Mouse (Mus musculus): ENCODE measurements around the gene Rnasel.

The Rnasel gene

GRCm38 (mm10) chr1:153769998-153770775 is 21.0 kb downstream of the Rnasel start:
- DNase-seq, result no peak

- no peak for DNase-seq
Observed at GRCm38 (mm10) chr1:153770776-153771167, 21.5 kb downstream of the Rnasel start.

GRCm38 (mm10) chr1:153775174-153775573 is 25.9 kb downstream of the Rnasel start:
- DNase-seq, result no peak

- DNase-seq, result no peak
Observed at GRCm38 (mm10) chr1:153776257-153776656, 27.0 kb downstream of the Rnasel start.

GRCm38 (mm10) chr1:153778205-153778604 is 29.0 kb downstream of the Rnasel start:
- DNase-seq, result no peak

- DNase-seq, result no peak
Observed at GRCm38 (mm10) chr1:153783339-153783738, 34.1 kb downstream of the Rnasel start.

- DNase-seq, result no peak
Observed at GRCm38 (mm10) chr1:153785608-153786007, 36.4 kb downstream of the Rnasel start.

- no peak for DNase-seq
Observed at GRCm38 (mm10) chr1:153790708-153791107, 41.5 kb downstream of the Rnasel start.

GRCm38 (mm10) chr1:153794241-153794640 is 45.0 kb downstream of the Rnasel start:
- DNase-seq, result no peak

GRCm38 (mm10) chr1:153802691-153803090 is 53.5 kb downstream of the Rnasel start:
- DNase-seq, result no peak

- no peak for DNase-seq
Observed at GRCm38 (mm10) chr1:153803530-153803929, 54.3 kb downstream of the Rnasel start.

- peak; percentile 22 to 62 for DNase-seq
Observed at GRCm38 (mm10) chr1:153807390-153807993, 58.3 kb downstream of the Rnasel start.

All from cerebellum, postnatal 25 days (tissue).